Mouse (Mus musculus): ENCODE results near the gene Pmpcb.

The Pmpcb gene

DNA sequence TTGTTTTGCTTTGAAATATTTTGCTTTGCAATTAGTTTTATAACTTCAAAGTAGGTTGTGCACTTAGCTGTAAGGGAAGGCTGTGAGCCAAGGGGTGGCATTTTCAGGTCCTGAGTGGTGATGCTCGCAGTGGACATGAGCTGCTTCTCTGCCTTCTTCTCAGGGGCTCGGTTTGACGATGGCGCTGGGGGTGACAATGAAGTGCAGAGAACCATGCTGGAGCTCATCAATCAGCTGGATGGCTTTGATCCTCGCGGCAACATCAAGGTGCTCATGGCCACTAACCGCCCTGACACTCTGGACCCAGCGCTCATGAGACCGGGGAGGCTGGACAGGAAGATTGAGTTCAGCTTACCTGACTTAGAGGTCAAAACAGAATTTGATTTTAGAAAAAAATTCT is 66.0 kb downstream of the Pmpcb start:
- DNase-seq (ENCODE audit: low spot score) = no peak

DNA sequence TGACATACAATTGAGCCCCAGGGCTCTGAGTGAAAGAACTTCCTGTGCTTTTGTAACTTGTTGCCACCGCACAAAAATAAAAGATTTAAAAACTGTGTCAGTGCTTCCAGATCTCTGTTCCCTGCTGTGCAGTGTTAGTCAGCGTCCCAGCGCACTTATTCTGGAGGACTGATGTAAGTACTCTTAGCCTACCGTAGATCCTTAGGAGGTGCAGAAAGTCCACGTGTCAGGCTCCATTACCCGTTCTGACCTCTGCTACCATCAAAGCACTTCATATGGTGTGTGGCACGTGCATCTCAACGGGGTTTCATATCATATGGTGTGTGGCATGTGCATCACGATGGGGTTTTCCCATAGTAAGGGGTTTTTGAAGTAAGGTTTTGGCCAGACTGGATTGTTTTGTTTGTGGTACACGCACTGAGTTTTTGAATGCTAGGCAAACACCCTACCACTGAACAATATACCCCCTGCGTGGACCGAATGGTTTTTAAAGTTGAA is 66.8 kb downstream of the Pmpcb start:
- no peak for DNase-seq (ENCODE audit: low spot score)

GRCm38 (mm10) chr5:21804837-21805236 is 67.9 kb downstream of the Pmpcb start:
- DNase-seq (ENCODE audit: low spot score) = no peak

Measured in ovary, adult 18-20 months (tissue).